Mouse (Mus musculus) brain, embryonic 14.5 days (tissue): ENCODE results near the gene Coq5.

ENCODE experiments used
- CTCF ChIP-seq: fragments of 200-500 bp; IDR thresholded peaks from 2 replicates; pipeline ENCODE4 v1.5.1; 2012; ENCODE audit warnings: inconsistent platforms, mild to moderate bottlenecking, moderate library complexity, borderline replicate concordance; ENCODE audit not compliant: insufficient read depth, insufficient read length; ENCODE audit errors: extremely low read depth
- POLR2A ChIP-seq: fragments of 200-500 bp; IDR thresholded peaks from 2 replicates; pipeline ENCODE4 v1.6.1; 2012; ENCODE audit warnings: mild to moderate bottlenecking, inconsistent platforms, borderline replicate concordance; ENCODE audit not compliant: poor library complexity, insufficient read depth, insufficient read length, severe bottlenecking; ENCODE audit errors: extremely low read depth

GRCm38 (mm10) chr5:115312354-115312753 is 32.9 kb downstream of the Coq5 start:
- TF ChIP-seq CTCF (no peak), POLR2A (no peak)
